ENCODE assay signal across 12 mouse cellular contexts in the genomic region with DNA sequence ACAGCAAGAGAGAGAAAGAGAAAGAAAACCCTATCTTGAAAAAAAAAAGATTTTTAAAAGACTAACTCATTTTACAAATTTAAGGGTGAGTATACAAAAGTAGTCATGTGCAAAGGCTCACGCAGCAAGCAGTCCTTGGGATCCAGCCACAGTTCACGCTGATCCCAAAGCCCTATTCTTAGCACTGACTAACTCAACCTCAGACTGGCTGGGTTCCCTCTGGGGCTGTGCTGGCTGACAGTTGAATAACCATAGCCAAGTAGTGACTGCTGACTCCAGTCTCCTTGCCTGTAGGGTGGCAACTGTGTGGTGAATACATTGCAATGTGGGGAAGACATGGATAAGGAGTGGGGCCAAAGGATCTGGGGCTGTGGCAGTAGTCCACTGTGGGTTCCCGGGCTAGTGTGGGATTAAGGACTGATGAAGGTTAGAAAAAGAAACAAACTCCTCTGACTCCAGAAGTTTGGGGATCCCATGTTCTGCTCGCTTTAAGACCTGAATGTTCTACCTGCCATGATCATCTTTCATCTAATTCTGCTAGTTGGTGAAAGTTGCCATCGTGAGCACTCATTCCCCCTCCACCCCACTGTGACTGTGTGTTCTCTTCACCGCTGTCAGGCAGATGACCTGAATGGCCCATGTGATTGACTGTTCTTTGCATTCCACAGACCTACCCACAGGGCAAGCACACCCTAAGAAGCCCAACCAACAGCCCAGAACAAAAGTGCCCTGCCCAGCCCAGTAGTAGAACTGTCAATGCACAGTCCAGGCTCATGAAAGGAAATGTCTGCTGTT. TPM values are rescaled to one million over a fixed set of nuclear protein-coding genes. Genes with fewer than 3 reads are reported as not detected.
DNase-seq lines count a peak whose midpoint lies in the region; ATAC-seq and TF ChIP-seq lines count a peak whose summit lies in the region.
"Had no signal": no experiment of that assay in that cellular context is flagged by ENCODE, and none has a peak within 500 bp of the region (broad histone marks: within the 10 kb centered on the region; RNA-seq: fewer than 3 reads in every experiment).

No protein-coding gene starts in this region.

- H3K27me3 ChIP-seq in heart, embryonic 15.5 days: no peaks in the 10 kb centered on the region
- H3K27me3 ChIP-seq in intestine, embryonic 16.5 days (replicated peaks; ENCODE audit: control insufficient read depth, insufficient read depth, low read length): no peaks in the 10 kb centered on the region
- H3K27me3 ChIP-seq: embryonic facial prominence, embryonic 12.5 days; hindbrain, embryonic 13.5 days; limb, embryonic 15.5 days had no signal

- peaks cover 4% of the 10 kb centered on the region for H3K4me1 ChIP-seq in embryonic fibroblast, embryonic 13.5 days (ENCODE audit: control insufficient read depth, insufficient read depth, low read length)
- H3K4me1 ChIP-seq in heart, embryonic 15.5 days (replicated peaks): peaks cover 22% of the 10 kb centered on the region
- peaks cover 4% of the 10 kb centered on the region; the same call in 1 of the 2 replicates for H3K4me1 ChIP-seq in intestine, embryonic 16.5 days (ENCODE audit: control insufficient read depth, insufficient read depth, low read length)

- peak overlapping the region; percentile 82 for H3K27ac ChIP-seq in embryonic fibroblast, embryonic 13.5 days (ENCODE audit: insufficient read depth, low read length)
- peak overlapping the region; percentile 82 for H3K27ac ChIP-seq in heart, embryonic 15.5 days
- H3K27ac ChIP-seq in intestine, embryonic 16.5 days (ENCODE audit: low read length): no peak overlapping the region
- H3K27ac ChIP-seq: embryonic facial prominence, embryonic 12.5 days; hindbrain, embryonic 13.5 days; limb, embryonic 15.5 days; midbrain, embryonic 10.5 days had no signal

- WGBS in heart, embryonic 15.5 days: 62% methylated on average over 6 of the region's 6 CpGs
- 85% methylated on average over 6 of the region's 6 CpGs for WGBS in intestine, embryonic 16.5 days

- peak; percentile 65 for ATAC-seq in heart, embryonic 15.5 days (replicated peaks; ENCODE audit: insufficient number of reproducible peaks, insufficient read depth, low FRiP score, low read depth)
- no peak for ATAC-seq in intestine, embryonic 16.5 days

- no peak overlapping the region for H3K4me2 ChIP-seq in heart, embryonic 15.5 days
- H3K4me2 ChIP-seq in intestine, embryonic 16.5 days (ENCODE audit: low read depth, low read length): no peak overlapping the region
- H3K4me2 ChIP-seq: embryonic facial prominence, embryonic 12.5 days; hindbrain, embryonic 13.5 days; limb, embryonic 15.5 days had no signal

- peaks cover 17% of the 10 kb centered on the region; the same call in 1 of the 2 replicates for H3K36me3 ChIP-seq in heart, embryonic 15.5 days
- no peaks in the 10 kb centered on the region for H3K36me3 ChIP-seq in intestine, embryonic 16.5 days (ENCODE audit: control insufficient read depth, insufficient read depth, low read length)
- H3K36me3 ChIP-seq: embryonic facial prominence, embryonic 12.5 days; hindbrain, embryonic 13.5 days; midbrain, embryonic 10.5 days had no signal

- no peaks in the 10 kb centered on the region for H3K9me3 ChIP-seq in heart, embryonic 15.5 days (replicated peaks)
- H3K9me3 ChIP-seq in intestine, embryonic 16.5 days (ENCODE audit: control insufficient read depth, low read length): no peaks in the 10 kb centered on the region
- H3K9me3 ChIP-seq: embryonic facial prominence, embryonic 12.5 days; hindbrain, embryonic 13.5 days; limb, embryonic 15.5 days; midbrain, embryonic 10.5 days had no signal

- no peak for TF ChIP-seq CTCF in embryonic fibroblast, embryonic 13.5 days (IDR thresholded peaks at IDR 0.05; ENCODE audit: borderline replicate concordance, insufficient read depth, low read length)

- DNase-seq in ovary, adult 18-20 months (ENCODE audit: low spot score): peak; percentile 32
- no peak for DNase-seq in ovary, postnatal 14 days (ENCODE audit: low spot score)
- DNase-seq in skeletal muscle tissue, adult 2 months (ENCODE audit: low read depth, low spot score): peak; percentile 92
- DNase-seq in frontal cortex, postnatal 10 days (ENCODE audit: low spot score in 2 of 2): no peak
- DNase-seq: kidney, postnatal 14 days had no signal

- no peak for TF ChIP-seq POLR2A in embryonic fibroblast, embryonic 13.5 days (IDR thresholded peaks at IDR 0.05; ENCODE audit: low read depth, low read length)

- H3K4me3 ChIP-seq in embryonic fibroblast, embryonic 13.5 days (ENCODE audit: insufficient read depth, low read length): no peak overlapping the region
- no peak overlapping the region for H3K4me3 ChIP-seq in heart, embryonic 15.5 days
- H3K4me3 ChIP-seq in intestine, embryonic 16.5 days (ENCODE audit: low read length): no peak overlapping the region
- H3K4me3 ChIP-seq: embryonic facial prominence, embryonic 12.5 days; hindbrain, embryonic 13.5 days; limb, embryonic 15.5 days; midbrain, embryonic 10.5 days had no signal

- H3K9ac ChIP-seq in heart, embryonic 15.5 days: no peak overlapping the region
- H3K9ac ChIP-seq in intestine, embryonic 16.5 days (ENCODE audit: low read depth, low read length): no peak overlapping the region
- H3K9ac ChIP-seq: embryonic facial prominence, embryonic 12.5 days; hindbrain, embryonic 13.5 days; limb, embryonic 15.5 days had no signal

RNA-seq across cellular contexts. Expression of gene Cdk5rap1, which starts 2.2 kb away (rescaled TPM):
- 9.3 and 10.0 TPM in 2 replicates for polyA plus RNA-seq in embryonic fibroblast, embryonic 13.5 days (2011; ENCODE audit: insufficient read length, low read depth, missing spikeins)
- 13.6 and 14.8 TPM in 2 replicates for polyA plus RNA-seq in heart, embryonic 15.5 days (2015; fragmentation: Nextera tagmentation; extraction: Ambion mirVana)
- polyA plus RNA-seq in intestine, embryonic 16.5 days (2015; fragmentation: Nextera tagmentation; extraction: Ambion mirVana): 16.9 and 18.1 TPM in 2 replicates

RNA-seq across cellular contexts. Expression of gene Snta1, which starts 32.9 kb away (rescaled TPM):
- polyA plus RNA-seq in embryonic fibroblast, embryonic 13.5 days (2011; ENCODE audit: insufficient read length, low read depth, missing spikeins): 17.1 and 18.5 TPM in 2 replicates
- 53.2 and 54.3 TPM in 2 replicates for polyA plus RNA-seq in heart, embryonic 15.5 days (2015; fragmentation: Nextera tagmentation; extraction: Ambion mirVana)
- polyA plus RNA-seq in intestine, embryonic 16.5 days (2015; fragmentation: Nextera tagmentation; extraction: Ambion mirVana): 4.1 and 4.3 TPM in 2 replicates

Comparison
In these comparisons a context has a peak if more than half of its experiments do, and no peak if none do; other contexts are left out.
1. DNase-seq: peak in ovary, adult 18-20 months (single experiment) and skeletal muscle tissue, adult 2 months (single experiment); none in ovary, postnatal 14 days (single experiment) and frontal cortex, postnatal 10 days (0 of 2).